Mouse (Mus musculus) ES-Bruce4 (cell line): ENCODE measurements at regions not wholly inside any gene's neighbourhood (a gene's known extent, or its start where the extent isn't known, plus 50 kb on each side); places are given as distances from the start of the nearest gene placed in this dataset.

Experiments used
- H3K27ac ChIP-seq: 2 replicates; pipeline ENCODE4 v1.5.1; 2012; ENCODE audit warnings: low read length, inconsistent platforms; ENCODE audit not compliant: insufficient read depth
- H3K27me3 ChIP-seq: 2 replicates; pipeline ENCODE4 v1.6.1; 2012; ENCODE audit warnings: mild to moderate bottlenecking, low read length, inconsistent platforms; ENCODE audit not compliant: control insufficient read depth, poor library complexity, insufficient read depth, severe bottlenecking
- H3K36me3 ChIP-seq: 2 replicates; pipeline ENCODE4 v1.6.1; 2012; ENCODE audit warnings: inconsistent platforms, mild to moderate bottlenecking, low read length, moderate library complexity; ENCODE audit not compliant: control insufficient read depth, poor library complexity, insufficient read depth, severe bottlenecking
- H3K4me1 ChIP-seq: one replicate; pipeline ENCODE4 v1.8.1; 2011; ENCODE audit warnings: low read length; ENCODE audit not compliant: control insufficient read depth, insufficient read depth
- H3K4me3 ChIP-seq: 2 replicates; pipeline ENCODE4 v1.5.1; 2011; ENCODE audit warnings: low read depth, mild to moderate bottlenecking, low read length
- H3K9ac ChIP-seq: 2 replicates; pipeline ENCODE4 v1.6.1; 2012; ENCODE audit warnings: low read depth, mild to moderate bottlenecking, inconsistent platforms; ENCODE audit not compliant: poor library complexity, severe bottlenecking
- H3K9me3 ChIP-seq: replicated peaks from 2 replicates; pipeline ENCODE4 v1.6.1; 2012; ENCODE audit warnings: mild to moderate bottlenecking, low read length, inconsistent platforms; ENCODE audit not compliant: control insufficient read depth, poor library complexity, insufficient read depth, severe bottlenecking
- CTCF ChIP-seq: IDR thresholded peaks from one replicate; pipeline ENCODE4 v1.8.1; 2011; ENCODE audit warnings: low read depth, low read length
- EP300 ChIP-seq: IDR thresholded peaks from 2 replicates; pipeline ENCODE4 v1.6.1; 2011; ENCODE audit warnings: low read depth, low read length; ENCODE audit not compliant: insufficient read depth
- POLR2A ChIP-seq: IDR thresholded peaks from one replicate; pipeline ENCODE4 v1.8.1; 2011; ENCODE audit warnings: low read length; ENCODE audit not compliant: insufficient read depth

DNA sequence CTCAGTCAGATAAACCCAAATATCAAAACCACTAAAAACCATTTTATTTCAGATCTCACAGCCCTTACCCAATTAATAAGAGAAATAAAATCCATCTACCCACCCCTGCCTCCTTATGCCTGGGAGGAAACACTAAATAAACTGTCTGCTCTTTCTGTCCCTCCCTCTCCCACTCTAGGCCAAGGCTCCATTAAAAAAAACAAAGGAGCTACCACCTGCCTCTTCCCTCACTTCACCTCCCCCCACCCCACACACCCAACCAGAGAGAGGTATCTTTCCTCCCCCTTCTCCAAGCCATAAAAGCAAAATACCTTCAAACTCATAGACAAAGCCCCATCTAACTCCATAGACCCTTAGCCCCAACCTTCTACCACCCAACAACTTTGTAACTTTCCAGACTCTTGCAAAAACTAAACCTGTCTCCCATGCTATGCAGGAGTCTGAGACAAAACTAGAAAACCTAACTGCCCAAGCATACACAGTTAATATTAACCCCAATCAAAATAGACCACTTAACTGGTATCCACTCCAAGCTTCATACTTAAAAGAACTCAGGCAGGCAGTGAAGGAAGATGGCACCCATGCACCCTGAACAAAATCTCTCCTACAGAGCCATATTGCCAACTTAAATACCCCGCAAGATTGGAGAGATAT is 532.1 kb downstream of the 9430069I07Rik start:
- Histone ChIP-seq H3K36me3 (no peaks in the 10 kb centered on the region), H3K9me3 (no peaks in the 10 kb centered on the region; the same call in 1 of the 2 replicates), H3K4me3 (no peak overlapping the region), H3K4me1 (no peaks in the 10 kb centered on the region), H3K27ac (no peak overlapping the region), H3K9ac (no peak overlapping the region), H3K27me3 (no peaks in the 10 kb centered on the region)
- TF ChIP-seq EP300, result no peak

DNA sequence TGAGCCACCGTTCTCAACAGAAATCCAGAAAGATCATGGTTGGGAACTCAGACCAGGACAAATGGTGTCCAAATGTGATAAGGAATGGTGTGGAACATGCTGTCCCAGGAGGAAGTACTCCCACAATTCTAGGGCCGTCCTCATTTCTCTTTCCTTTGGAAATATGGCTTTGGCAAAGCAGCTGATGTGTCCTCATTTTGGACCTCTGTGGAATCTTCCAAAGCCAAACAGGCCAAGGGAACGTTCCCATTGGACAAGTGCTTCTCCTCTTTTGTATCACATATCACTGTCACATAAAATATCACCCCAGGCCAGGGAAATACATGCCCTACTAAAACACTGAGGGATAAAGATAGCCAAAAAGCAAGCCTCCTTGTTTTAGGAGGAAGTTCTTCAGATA is 532.8 kb downstream of the 9430069I07Rik start:
- Histone ChIP-seq H3K9me3 (no peaks in the 10 kb centered on the region; the same call in 1 of the 2 replicates), H3K4me3 (no peak overlapping the region), H3K4me1 (no peaks in the 10 kb centered on the region), H3K36me3 (no peaks in the 10 kb centered on the region), H3K9ac (no peak overlapping the region), H3K27me3 (no peaks in the 10 kb centered on the region), H3K27ac (no peak overlapping the region)
- no peak for TF ChIP-seq POLR2A
- TF ChIP-seq CTCF, result no peak
- TF ChIP-seq EP300, result no peak

DNA sequence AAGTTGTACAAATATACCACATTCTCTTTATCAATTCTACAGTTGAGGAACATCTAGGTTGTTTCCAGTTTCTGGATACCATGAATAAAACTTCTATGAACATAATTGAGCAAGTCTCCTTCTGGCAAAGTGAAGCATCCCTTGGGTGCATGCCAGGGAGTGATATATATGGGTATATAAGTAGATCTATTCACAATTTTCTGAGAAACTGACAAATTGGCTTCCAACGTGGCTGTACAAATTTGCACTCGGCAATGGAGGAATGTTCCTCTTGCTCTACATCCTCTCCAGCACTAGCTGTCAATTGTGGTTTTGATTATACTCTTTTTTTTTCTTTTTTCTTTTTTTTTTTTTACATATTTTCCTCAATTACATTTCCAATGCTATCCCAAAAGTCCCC is 576.7 kb downstream of the 9430069I07Rik start:
- no peak overlapping the region for H3K27ac ChIP-seq
- H3K27me3 ChIP-seq, result no peaks in the 10 kb centered on the region
- no peaks in the 10 kb centered on the region for H3K9me3 ChIP-seq
- H3K9ac ChIP-seq, result no peak overlapping the region
- no peaks in the 10 kb centered on the region for H3K36me3 ChIP-seq
- H3K4me1 ChIP-seq, result no peaks in the 10 kb centered on the region
- H3K4me3 ChIP-seq, result no peak overlapping the region
- no peak for TF ChIP-seq EP300
- no peak for TF ChIP-seq CTCF
- no peak for TF ChIP-seq POLR2A

DNA sequence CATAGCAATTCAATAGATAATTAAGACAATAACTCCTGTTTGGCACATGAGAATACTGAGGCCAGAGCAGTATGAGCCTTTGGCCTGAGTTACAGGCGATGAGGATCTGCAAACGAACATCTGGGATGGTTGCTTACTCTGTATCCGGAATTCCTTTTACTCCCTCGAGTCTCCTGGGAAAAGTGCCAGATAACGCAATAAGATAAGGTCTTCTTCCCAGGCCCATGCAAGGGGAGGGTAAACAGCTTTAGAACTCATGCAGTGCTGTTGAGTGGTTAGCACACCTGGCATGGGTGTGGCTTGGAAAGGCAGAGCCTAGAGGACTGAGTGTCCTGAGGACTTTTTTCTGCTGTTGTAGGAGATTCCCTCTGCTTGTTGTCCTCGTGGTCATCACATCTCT is 598.2 kb downstream of the 9430069I07Rik start:
- Histone ChIP-seq H3K4me1 (no peaks in the 10 kb centered on the region), H3K9me3 (no peaks in the 10 kb centered on the region), H3K9ac (no peak overlapping the region), H3K27ac (no peak overlapping the region), H3K36me3 (no peaks in the 10 kb centered on the region), H3K4me3 (no peak overlapping the region), H3K27me3 (no peaks in the 10 kb centered on the region)
- no peak for TF ChIP-seq EP300
- no peak for TF ChIP-seq POLR2A

DNA sequence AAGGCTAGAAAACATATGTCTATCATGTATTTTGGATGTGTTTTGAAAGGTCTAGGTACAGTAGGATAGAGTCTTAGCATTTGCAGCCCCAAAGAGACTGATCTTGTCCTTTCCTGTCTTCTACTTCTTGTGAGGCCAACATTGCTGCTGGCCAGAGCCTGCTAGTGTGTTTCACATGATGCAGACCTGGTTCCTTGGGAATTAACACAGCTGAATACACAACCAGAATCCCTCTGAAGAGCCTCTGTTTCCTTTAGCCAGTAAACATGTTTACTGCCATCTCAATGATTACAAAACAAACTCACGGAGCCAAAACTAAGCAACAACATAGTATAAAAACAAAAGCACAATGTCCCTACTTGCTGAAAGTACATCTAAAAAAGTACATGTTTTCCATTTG is 598.9 kb downstream of the 9430069I07Rik start:
- no peak overlapping the region for H3K9ac ChIP-seq
- no peak overlapping the region for H3K4me3 ChIP-seq
- TF ChIP-seq CTCF (no peak), EP300 (no peak), POLR2A (no peak)
- no peaks in the 10 kb centered on the region for H3K36me3 ChIP-seq
- H3K27me3 ChIP-seq, result no peaks in the 10 kb centered on the region
- H3K4me1 ChIP-seq, result no peaks in the 10 kb centered on the region
- no peak overlapping the region for H3K27ac ChIP-seq
- no peaks in the 10 kb centered on the region for H3K9me3 ChIP-seq
